Mouse (Mus musculus) stomach, embryonic 15.5 days (tissue): ENCODE measurements around the gene Rps11. TPM values are rescaled to one million over a fixed set of nuclear protein-coding genes. Genes with fewer than 3 reads are reported as not detected.

Experiments used
- ATAC-seq: fragments of 200-750 bp; cut with Nextera tagmentation; 2 replicates; pipeline ENCODE4 v1.8.0; 2017; ENCODE audit warnings: low read depth, moderate number of reproducible peaks, moderate TSS enrichment; ENCODE audit not compliant: insufficient read depth, low FRiP score
- H3K27ac ChIP-seq: fragments of 300-500 bp; sonication (generic); 2 replicates; pipeline ENCODE4 v1.5.1; 2015; ENCODE audit warnings: mild to moderate bottlenecking, inconsistent platforms
- H3K27me3 ChIP-seq: fragments of 300-500 bp; sonication (generic); replicated peaks from 2 replicates; pipeline ENCODE4 v1.6.1; 2015; ENCODE audit warnings: inconsistent platforms
- H3K36me3 ChIP-seq: fragments of 300-500 bp; sonication (generic); 2 replicates; pipeline ENCODE4 v1.6.1; 2015; ENCODE audit warnings: inconsistent platforms
- H3K4me1 ChIP-seq: fragments of 300-500 bp; sonication (generic); 2 replicates; pipeline ENCODE4 v1.6.1; 2015; ENCODE audit warnings: inconsistent platforms
- H3K4me2 ChIP-seq: fragments of 300-500 bp; sonication (generic); 2 replicates; pipeline ENCODE4 v1.6.1; 2015; ENCODE audit warnings: mild to moderate bottlenecking, inconsistent platforms
- H3K4me3 ChIP-seq: fragments of 300-500 bp; sonication (generic); replicated peaks from 2 replicates; pipeline ENCODE4 v1.5.1; 2015; ENCODE audit warnings: inconsistent platforms
- H3K9ac ChIP-seq: fragments of 300-500 bp; sonication (generic); 2 replicates; pipeline ENCODE4 v1.6.1; 2015; ENCODE audit warnings: inconsistent platforms
- H3K9me3 ChIP-seq: fragments of 300-500 bp; sonication (generic); 2 replicates; pipeline ENCODE4 v1.6.1; 2016; ENCODE audit warnings: inconsistent platforms
- WGBS: fragments of 180-500 bp; shearing (Covaris S2); methylation state at CpG from one replicate; pipeline ENCODE4 v1.1.7; 2015; 5-methylcytosine and 5-hydroxymethylcytosine counted together
- polyA plus RNA-seq: library from polyadenylated mRNA; unstranded; fragments of >200 nt; fragmentation: Nextera tagmentation; extraction: Ambion mirVana; gene quantifications from 2 replicates; pipeline ENCODE4 v1.2.1, GENCODE M21; 2015

The Rps11 gene
- polyA plus RNA-seq, 1 experiment from 2014 or later, result 1,420 TPM

GRCm38 (mm10) chr7:45091001-45091990 is 32.9 kb downstream of the Rps11 start:
- 0 out of 2 replicates have a peak, but pooled peaks have one; percentile 19 for ATAC-seq
- WGBS, result 9% methylated on average over 35 of the region's 35 CpGs
- Histone ChIP-seq H3K27me3 (no peaks in the 10 kb centered on the region), H3K36me3 (peaks cover 15% of the 10 kb centered on the region; the same call in 1 of the 2 replicates), H3K4me1 (peaks cover 14% of the 10 kb centered on the region; the same call in 1 of the 2 replicates), H3K4me2 (peak overlapping the region; percentile 63), H3K9ac (peak overlapping the region; percentile 46), H3K27ac (peak overlapping the region; percentile 86), H3K9me3 (no peaks in the 10 kb centered on the region), H3K4me3 (peak overlapping the region; percentile 55)

GRCm38 (mm10) chr7:45090251-45090977 is 33.8 kb downstream of the Rps11 start:
- H3K4me2 ChIP-seq, result peak overlapping the region; percentile 63
- H3K27me3 ChIP-seq, result no peaks in the 10 kb centered on the region
- H3K9me3 ChIP-seq, result no peaks in the 10 kb centered on the region
- 73% methylated on average over 13 of the region's 13 CpGs for WGBS
- H3K9ac ChIP-seq, result no peak overlapping the region
- no peak for ATAC-seq
- peaks cover 23% of the 10 kb centered on the region; the same call in 1 of the 2 replicates for H3K36me3 ChIP-seq
- H3K4me3 ChIP-seq, result peak overlapping the region; percentile 55
- H3K27ac ChIP-seq, result peak overlapping the region; percentile 86; the same call in 1 of the 2 replicates
- peaks cover 14% of the 10 kb centered on the region; the same call in 1 of the 2 replicates for H3K4me1 ChIP-seq

- Histone ChIP-seq H3K27ac (no peak overlapping the region), H3K36me3 (peaks cover 34% of the 10 kb centered on the region; the same call in 1 of the 2 replicates), H3K4me3 (no peak overlapping the region), H3K9ac (no peak overlapping the region), H3K9me3 (no peaks in the 10 kb centered on the region), H3K4me1 (peaks cover 14% of the 10 kb centered on the region; the same call in 1 of the 2 replicates), H3K27me3 (no peaks in the 10 kb centered on the region), H3K4me2 (no peak overlapping the region)
- 91% methylated on average over 17 of the region's 17 CpGs for WGBS
- ATAC-seq, result no peak
Observed at GRCm38 (mm10) chr7:45088597-45088996, 35.6 kb downstream of the Rps11 start.

- H3K9me3 ChIP-seq, result no peaks in the 10 kb centered on the region
- H3K4me2 ChIP-seq, result no peak overlapping the region
- no peaks in the 10 kb centered on the region for H3K27me3 ChIP-seq
- no peak for ATAC-seq
- WGBS, result 80% methylated on average over 4 of the region's 4 CpGs
- 0 out of 2 replicates have a peak, but pooled peaks cover 14% of the 10 kb centered on the region for H3K4me1 ChIP-seq
- no peak overlapping the region for H3K27ac ChIP-seq
- peaks cover 40% of the 10 kb centered on the region; the same call in 1 of the 2 replicates for H3K36me3 ChIP-seq
- no peak overlapping the region for H3K9ac ChIP-seq
- no peak overlapping the region for H3K4me3 ChIP-seq
Observed at GRCm38 (mm10) chr7:45086084-45086483, 38.2 kb downstream of the Rps11 start.

GRCm38 (mm10) chr7:45083300-45083890 is 40.8 kb downstream of the Rps11 start:
- H3K4me2 ChIP-seq, result no peak overlapping the region; the same call in none of the 2 replicates
- no peaks in the 10 kb centered on the region for H3K9me3 ChIP-seq
- ATAC-seq, result no peak
- H3K4me1 ChIP-seq, result peaks cover 13% of the 10 kb centered on the region; the same call in 1 of the 2 replicates
- peaks cover 38% of the 10 kb centered on the region; the same call in 1 of the 2 replicates for H3K36me3 ChIP-seq
- WGBS, result 81% methylated on average over 22 of the region's 22 CpGs
- no peak overlapping the region for H3K27ac ChIP-seq
- no peak overlapping the region for H3K4me3 ChIP-seq
- no peak overlapping the region for H3K9ac ChIP-seq
- no peaks in the 10 kb centered on the region for H3K27me3 ChIP-seq

- Histone ChIP-seq H3K9me3 (no peaks in the 10 kb centered on the region), H3K9ac (no peak overlapping the region), H3K4me1 (peaks cover 13% of the 10 kb centered on the region; the same call in 1 of the 2 replicates), H3K27me3 (no peaks in the 10 kb centered on the region), H3K36me3 (peaks cover 33% of the 10 kb centered on the region; the same call in 1 of the 2 replicates), H3K27ac (peak overlapping the region; percentile 55), H3K4me3 (no peak overlapping the region), H3K4me2 (peak overlapping the region; percentile 13)
- 66% methylated on average over 25 of the region's 25 CpGs for WGBS
- no peak for ATAC-seq
Observed at GRCm38 (mm10) chr7:45082401-45083299, 41.6 kb downstream of the Rps11 start.

GRCm38 (mm10) chr7:45081016-45081415 is 43.2 kb downstream of the Rps11 start:
- no peak overlapping the region for H3K9ac ChIP-seq
- no peak overlapping the region; the same call in 1 of the 2 replicates for H3K27ac ChIP-seq
- no peaks in the 10 kb centered on the region for H3K27me3 ChIP-seq
- ATAC-seq, result no peak
- H3K4me1 ChIP-seq, result peaks cover 13% of the 10 kb centered on the region; the same call in 1 of the 2 replicates
- no peaks in the 10 kb centered on the region for H3K9me3 ChIP-seq
- peaks cover 26% of the 10 kb centered on the region; the same call in 1 of the 2 replicates for H3K36me3 ChIP-seq
- H3K4me3 ChIP-seq, result no peak overlapping the region
- WGBS, result 56% methylated on average over 5 of the region's 5 CpGs
- no peak overlapping the region for H3K4me2 ChIP-seq

GRCm38 (mm10) chr7:45079856-45080255 is 44.4 kb downstream of the Rps11 start:
- ATAC-seq, result peak; percentile 57; the same call in 1 of the 2 replicates
- peaks cover 16% of the 10 kb centered on the region; the same call in 1 of the 2 replicates for H3K4me1 ChIP-seq
- no peaks in the 10 kb centered on the region for H3K9me3 ChIP-seq
- H3K4me3 ChIP-seq, result no peak overlapping the region
- 1% methylated on average over 10 of the region's 10 CpGs for WGBS
- H3K36me3 ChIP-seq, result peaks cover 21% of the 10 kb centered on the region; the same call in 1 of the 2 replicates
- no peaks in the 10 kb centered on the region for H3K27me3 ChIP-seq
- no peak overlapping the region for H3K27ac ChIP-seq
- H3K9ac ChIP-seq, result no peak overlapping the region
- no peak overlapping the region for H3K4me2 ChIP-seq

- H3K4me2 ChIP-seq, result no peak overlapping the region
- WGBS, result 24% methylated on average over 9 of the region's 9 CpGs
- peaks cover 12% of the 10 kb centered on the region; the same call in 1 of the 2 replicates for H3K36me3 ChIP-seq
- H3K27ac ChIP-seq, result no peak overlapping the region
- peaks cover 17% of the 10 kb centered on the region; the same call in 1 of the 2 replicates for H3K4me1 ChIP-seq
- no peak overlapping the region for H3K4me3 ChIP-seq
- no peaks in the 10 kb centered on the region for H3K9me3 ChIP-seq
- no peak for ATAC-seq
- no peak overlapping the region for H3K9ac ChIP-seq
- H3K27me3 ChIP-seq, result no peaks in the 10 kb centered on the region
Observed at GRCm38 (mm10) chr7:45078513-45078912, 45.7 kb downstream of the Rps11 start.

- ATAC-seq, result no peak
- 87% methylated on average over 2 of the region's 2 CpGs for WGBS
Observed at GRCm38 (mm10) chr7:45077829-45078228, 46.4 kb downstream of the Rps11 start.

More at GRCm38 (mm10) chr7:45077829-45078228, 46.4 kb downstream of the Rps11 start:
- no peak overlapping the region for H3K4me2 ChIP-seq
- no peak overlapping the region for H3K27ac ChIP-seq
- no peaks in the 10 kb centered on the region for H3K9me3 ChIP-seq
- peaks cover 15% of the 10 kb centered on the region; the same call in 1 of the 2 replicates for H3K4me1 ChIP-seq
- no peak overlapping the region for H3K4me3 ChIP-seq
- H3K9ac ChIP-seq, result no peak overlapping the region
- peaks cover 6% of the 10 kb centered on the region; the same call in 1 of the 2 replicates for H3K36me3 ChIP-seq
- H3K27me3 ChIP-seq, result no peaks in the 10 kb centered on the region
